Mouse (Mus musculus) heart, embryonic 11.5 days (tissue): ENCODE measurements around the gene Dlk2. TPM values are rescaled to one million over a fixed set of nuclear protein-coding genes. Genes with fewer than 3 reads are reported as not detected.

ENCODE experiments used
- ATAC-seq: fragments of 200-750 bp; cut with Nextera tagmentation; replicated peaks from 2 replicates; pipeline ENCODE4 v1.8.0; 2017; ENCODE audit warnings: moderate library complexity; ENCODE audit not compliant: insufficient number of reproducible peaks, low FRiP score, low TSS enrichment
- H3K27ac ChIP-seq: fragments of 300-500 bp; sonication (generic); 2 replicates; pipeline ENCODE4 v1.5.1; 2014; ENCODE audit warnings: mild to moderate bottlenecking, low read depth, low read length
- H3K27me3 ChIP-seq: fragments of 300-500 bp; sonication (generic); 2 replicates; pipeline ENCODE4 v1.6.1; 2014; ENCODE audit warnings: mild to moderate bottlenecking, low read length, mixed read lengths; ENCODE audit not compliant: control insufficient read depth, insufficient read depth
- H3K36me3 ChIP-seq: fragments of 300-500 bp; sonication (generic); 2 replicates; pipeline ENCODE4 v1.6.1; 2014; ENCODE audit warnings: mild to moderate bottlenecking, low read length, moderate library complexity, mixed read lengths; ENCODE audit not compliant: control insufficient read depth, insufficient read depth
- H3K4me1 ChIP-seq: fragments of 300-500 bp; sonication (generic); 2 replicates; pipeline ENCODE4 v1.6.1; 2014; ENCODE audit warnings: low read length; ENCODE audit not compliant: control insufficient read depth, insufficient read depth
- H3K4me2 ChIP-seq: fragments of 300-500 bp; sonication (generic); 2 replicates; pipeline ENCODE4 v1.6.1; 2014; ENCODE audit warnings: mild to moderate bottlenecking, moderate library complexity
- H3K4me3 ChIP-seq: fragments of 300-500 bp; sonication (generic); 2 replicates; pipeline ENCODE4 v1.5.1; 2014; ENCODE audit warnings: low read depth, low read length
- H3K9ac ChIP-seq: fragments of 300-500 bp; sonication (generic); 2 replicates; pipeline ENCODE4 v1.6.1; 2014; ENCODE audit warnings: mild to moderate bottlenecking, low read depth, low read length, moderate library complexity
- H3K9me3 ChIP-seq: fragments of 300-500 bp; sonication (generic); replicated peaks from 2 replicates; pipeline ENCODE4 v1.6.1; 2016; ENCODE audit warnings: low read length; ENCODE audit not compliant: control insufficient read depth
- WGBS: fragments of 180-500 bp; shearing (Covaris S2); extraction: QIAGEN DNeasy Blood & Tissue Kit; methylation state at CpG from one replicate; pipeline ENCODE4 v1.1.7; 2014; ENCODE audit not compliant: insufficient replicate concordance; 5-methylcytosine and 5-hydroxymethylcytosine counted together
- polyA plus RNA-seq: library from polyadenylated mRNA; unstranded; fragments of >200 nt; fragmentation: Nextera tagmentation; extraction: Ambion mirVana; gene quantifications from 2 replicates; pipeline ENCODE4 v1.2.1, GENCODE M21; 2014

Dlk2 gene
- 0.27 TPM in 1 of 2 replicates, not detected in the other for polyA plus RNA-seq

DNA sequence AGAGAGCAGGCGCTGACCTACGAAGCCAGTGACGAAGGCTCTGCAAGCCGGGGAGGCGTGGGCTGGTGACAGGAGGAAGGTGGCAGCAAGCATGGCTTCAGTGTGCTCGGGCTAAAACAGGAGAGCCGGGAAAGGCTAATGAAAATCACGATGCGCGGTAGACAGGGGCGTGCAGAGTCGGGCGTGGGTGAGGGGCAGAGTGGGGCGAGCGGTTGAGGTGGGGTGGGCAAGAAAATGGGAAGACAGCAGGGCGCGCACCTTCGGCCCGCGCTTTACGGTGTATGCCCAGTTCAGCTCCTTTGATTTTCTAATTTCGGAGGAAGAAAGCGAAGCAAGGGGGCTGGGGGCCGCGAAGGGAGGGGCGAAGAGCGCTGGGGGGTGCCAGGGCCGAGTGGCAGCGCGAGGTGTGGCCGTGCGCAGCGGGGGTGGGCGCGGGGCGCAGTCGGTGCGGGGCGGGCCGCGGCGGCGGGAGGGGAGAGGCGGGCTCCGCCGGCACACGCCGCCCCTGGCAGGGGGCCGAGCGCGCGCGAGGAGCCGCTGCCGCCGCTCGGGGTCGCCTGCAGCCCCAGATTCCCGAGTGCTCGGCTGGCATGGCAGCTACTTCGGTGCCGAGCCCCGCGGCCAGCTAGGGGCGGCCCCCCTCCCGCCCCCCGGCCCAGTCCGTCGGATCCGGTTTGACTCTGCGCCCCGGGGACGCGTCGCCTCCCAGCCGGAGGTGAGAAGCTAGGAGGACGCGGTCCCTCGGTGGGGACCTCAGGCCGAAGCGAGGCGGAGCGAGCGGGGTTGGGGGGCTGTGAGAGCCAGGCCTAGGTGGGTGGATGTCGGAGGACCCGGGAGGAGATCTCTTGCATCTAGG lies at the start of gene Dlk2:
Gene Dlk2 (plus strand): TSS at position 58 of the 856 bp plus-strand sequence.
- peak; percentile 18; the same call in 1 of the 2 replicates for ATAC-seq
- H3K4me2 ChIP-seq, result peak within 1 kb of the TSS; percentile 100
- H3K36me3 ChIP-seq, result no peaks in the 10 kb centered on the region
- H3K27me3 ChIP-seq, result peaks cover 68% of the 10 kb centered on the region
- under 1% methylated on average over 57 of the region's 86 CpGs for WGBS
- H3K4me3 ChIP-seq, result peak within 1 kb of the TSS; percentile 61
- H3K9me3 ChIP-seq, result no peaks in the 10 kb centered on the region
- peak within 1 kb of the TSS; percentile 64; the same call in 1 of the 2 replicates for H3K9ac ChIP-seq
- H3K27ac ChIP-seq, result no peak within 1 kb of the TSS
- H3K4me1 ChIP-seq, result peaks cover 7% of the 10 kb centered on the region

DNA sequence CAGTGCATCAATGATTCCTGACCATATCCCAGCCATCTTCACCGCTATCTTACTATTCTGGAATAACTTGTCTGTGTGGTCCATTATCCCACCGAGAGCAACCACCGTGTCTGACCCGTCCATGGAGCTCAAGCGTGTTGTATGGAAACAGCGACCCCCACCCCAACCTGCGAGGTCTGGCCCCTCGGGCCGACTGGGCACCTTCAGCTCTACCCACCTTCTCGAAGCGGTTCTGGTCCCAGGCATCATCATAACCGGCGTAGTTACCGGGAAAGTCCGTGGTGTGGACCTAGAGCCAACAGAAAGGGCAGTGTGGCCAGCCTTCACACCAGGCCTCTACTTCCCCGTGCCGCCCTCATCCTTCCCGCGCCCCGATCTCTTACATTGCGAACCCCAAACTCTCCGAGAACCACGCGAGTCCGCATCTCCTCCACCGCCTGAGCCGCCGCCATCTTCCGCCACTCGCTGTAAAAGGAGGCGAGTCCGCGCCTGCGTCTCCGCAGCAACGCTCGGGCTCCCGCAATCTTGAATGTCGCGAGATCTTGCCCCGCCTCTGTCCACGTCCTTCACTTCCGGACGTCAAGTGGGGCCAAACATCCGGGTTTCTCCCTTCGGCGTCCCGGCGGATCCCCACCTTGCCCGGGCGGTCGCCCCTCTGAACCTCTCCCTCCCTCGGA lies 49.6 kb upstream of the Dlk2 start, which contains the start of the genes Polr1c and Yipf3:
Gene Polr1c (minus strand): TSS at position 543 of the 677 bp plus-strand sequence.
Gene Yipf3 (plus strand): TSS at position 569 of the 677 bp plus-strand sequence.
- H3K4me1 ChIP-seq, result peaks cover 14% of the 10 kb centered on the region
- H3K27me3 ChIP-seq, result no peaks in the 10 kb centered on the region
- WGBS, result under 1% methylated on average over 53 of the region's 53 CpGs
- peaks cover 35% of the 10 kb centered on the region for H3K36me3 ChIP-seq
- peak within 1 kb of the TSS; percentile 76 for H3K4me3 ChIP-seq
- H3K27ac ChIP-seq, result peak within 1 kb of the TSS; percentile 65
- H3K9me3 ChIP-seq, result no peaks in the 10 kb centered on the region
- peak within 1 kb of the TSS; percentile 73 for H3K4me2 ChIP-seq
- peak; percentile 73 for ATAC-seq
- H3K9ac ChIP-seq, result peak within 1 kb of the TSS; percentile 84

DNA sequence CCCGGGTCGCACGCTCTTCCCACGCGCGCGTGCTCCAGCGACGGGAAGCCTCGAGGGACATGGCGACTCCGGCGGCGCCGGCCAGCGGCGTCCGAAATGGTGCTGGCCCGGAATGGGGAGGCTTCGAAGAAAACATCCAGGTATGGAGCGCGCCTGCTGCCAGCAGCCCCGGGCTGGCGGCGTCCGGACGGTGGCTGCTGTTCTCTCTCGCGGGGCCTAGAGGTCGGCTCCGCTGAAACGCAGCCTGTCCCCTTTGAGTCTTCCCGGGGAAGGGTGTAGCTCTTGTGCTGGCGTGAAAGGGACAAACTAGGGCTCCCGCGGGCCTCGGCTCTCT lies 49.1 kb upstream of the Dlk2 start:
- H3K27ac ChIP-seq, result peak overlapping the region; percentile 12; the same call in 1 of the 2 replicates
- H3K9ac ChIP-seq, result peak overlapping the region; percentile 84
- ATAC-seq, result peak; percentile 15; the same call in 1 of the 2 replicates
- H3K9me3 ChIP-seq, result no peaks in the 10 kb centered on the region
- under 1% methylated on average over 37 of the region's 37 CpGs for WGBS
- peak overlapping the region; percentile 73 for H3K4me2 ChIP-seq
- H3K4me1 ChIP-seq, result peaks cover 14% of the 10 kb centered on the region
- peaks cover 33% of the 10 kb centered on the region for H3K36me3 ChIP-seq
- H3K27me3 ChIP-seq, result no peaks in the 10 kb centered on the region
- peak overlapping the region; percentile 76 for H3K4me3 ChIP-seq

DNA sequence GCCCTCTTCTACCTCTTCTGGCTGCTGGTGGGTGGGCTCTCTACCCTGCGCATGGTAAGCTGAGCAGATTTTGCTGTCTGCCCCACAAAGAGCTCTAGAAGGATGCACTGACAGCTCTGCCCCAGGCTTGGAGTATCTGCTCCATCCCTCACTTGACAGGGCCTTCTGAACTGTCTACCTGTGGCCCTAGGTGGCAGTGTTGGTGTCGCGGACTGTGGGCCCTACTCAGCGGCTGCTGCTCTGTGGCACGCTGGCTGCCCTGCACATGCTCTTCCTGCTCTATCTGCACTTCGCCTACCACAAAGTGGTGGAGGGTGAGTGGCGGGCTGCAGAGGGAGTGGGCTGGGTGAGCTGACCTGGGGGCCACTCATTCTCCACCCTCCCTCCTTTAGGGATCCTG lies 46.0 kb upstream of the Dlk2 start:
- H3K9me3 ChIP-seq, result no peaks in the 10 kb centered on the region
- peaks cover 16% of the 10 kb centered on the region for H3K36me3 ChIP-seq
- no peak overlapping the region for H3K4me3 ChIP-seq
- H3K4me2 ChIP-seq, result no peak overlapping the region
- H3K4me1 ChIP-seq, result peaks cover 19% of the 10 kb centered on the region
- peaks cover 20% of the 10 kb centered on the region for H3K27me3 ChIP-seq
- H3K9ac ChIP-seq, result no peak overlapping the region
- ATAC-seq, result no peak
- no peak overlapping the region for H3K27ac ChIP-seq
- 80% methylated on average over 7 of the region's 7 CpGs for WGBS

DNA sequence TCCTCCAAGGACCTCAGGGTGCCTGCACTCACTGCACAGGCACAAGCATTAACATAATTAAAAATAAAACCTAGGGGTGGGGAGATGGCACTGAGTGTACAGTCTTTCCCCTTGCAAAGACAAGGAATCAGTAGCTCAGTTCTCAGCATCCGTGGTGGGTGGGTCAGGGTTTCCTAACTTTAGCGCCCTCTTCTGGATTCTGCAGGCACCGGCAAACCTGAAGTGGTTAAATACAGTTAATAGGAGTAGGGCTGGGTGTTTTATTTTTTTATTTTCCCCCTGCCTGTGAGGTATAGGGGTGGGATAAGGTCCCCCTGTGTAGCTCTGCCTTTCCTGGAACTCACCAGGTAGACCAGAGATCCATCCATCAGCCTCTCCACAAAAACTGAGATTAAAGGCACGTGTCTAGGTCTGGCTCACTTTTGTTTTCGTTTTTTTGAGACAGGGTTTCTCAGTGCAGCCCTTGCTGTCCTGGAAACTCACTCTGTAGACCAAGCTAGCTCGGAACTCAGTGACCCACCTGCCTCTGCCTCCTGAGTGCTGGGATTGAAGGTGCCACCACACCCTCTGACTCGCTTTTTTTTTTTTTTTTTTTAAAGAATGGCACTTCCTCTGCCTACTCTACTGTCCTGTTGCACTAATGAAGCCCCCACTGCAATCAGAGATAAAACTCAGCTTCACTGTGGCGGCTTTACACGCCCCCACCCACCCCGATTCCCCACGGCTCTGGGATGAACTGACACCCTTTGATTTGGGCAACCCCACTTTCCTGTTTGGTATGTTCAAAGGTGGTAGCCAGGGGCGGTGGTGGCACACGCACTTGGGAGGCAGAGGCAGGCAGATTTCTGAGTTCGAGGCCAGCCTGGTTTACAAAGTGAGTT lies 44.4 kb upstream of the Dlk2 start:
- Histone ChIP-seq H3K27ac (no peak overlapping the region), H3K4me2 (peak overlapping the region; percentile 100), H3K9me3 (no peaks in the 10 kb centered on the region), H3K27me3 (peaks cover 22% of the 10 kb centered on the region), H3K9ac (no peak overlapping the region), H3K4me1 (peaks cover 11% of the 10 kb centered on the region; the same call in 1 of the 2 replicates), H3K36me3 (peaks cover 22% of the 10 kb centered on the region), H3K4me3 (no peak overlapping the region)
- ATAC-seq, result no peak
- 51% methylated on average over 14 of the region's 14 CpGs for WGBS

DNA sequence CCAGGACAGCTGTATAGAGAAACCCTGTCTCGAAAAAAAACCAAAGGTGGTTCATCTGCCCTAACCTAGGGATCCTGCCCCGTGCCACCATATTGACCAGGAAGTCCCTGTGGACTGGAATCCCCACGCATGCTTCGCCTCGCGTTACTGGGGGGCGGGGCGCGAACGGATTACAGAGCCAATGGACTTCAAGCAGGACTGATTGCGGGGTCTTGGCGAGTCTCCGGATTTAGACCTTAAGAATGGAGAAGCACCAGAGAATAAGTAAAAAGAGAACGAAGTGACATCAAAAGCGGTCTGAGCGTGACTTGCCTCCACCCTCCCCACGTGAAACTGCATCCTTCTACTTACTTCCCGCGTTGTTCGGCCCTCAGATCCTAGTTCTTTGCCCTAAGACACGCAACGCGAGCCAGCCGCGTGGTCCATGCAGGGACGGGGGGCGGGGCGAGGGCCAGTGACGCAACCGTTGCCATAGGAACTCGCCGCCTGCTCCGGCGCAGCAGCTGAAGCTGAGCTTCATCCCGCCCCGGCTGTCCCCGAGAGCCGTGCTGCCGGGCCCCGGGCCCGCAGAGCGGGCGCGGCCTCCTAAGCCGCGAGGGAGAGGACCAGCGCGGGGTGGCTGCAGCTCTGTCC lies 43.7 kb upstream of the Dlk2 start, which contains the start of gene Lrrc73:
Gene Lrrc73 (plus strand): TSS at position 80 of the 633 bp plus-strand sequence.
- Histone ChIP-seq H3K36me3 (peaks cover 30% of the 10 kb centered on the region), H3K4me3 (peak within 1 kb of the TSS; percentile 71), H3K27me3 (peaks cover 22% of the 10 kb centered on the region), H3K4me1 (peaks cover 10% of the 10 kb centered on the region; the same call in 1 of the 2 replicates), H3K27ac (no peak within 1 kb of the TSS), H3K9me3 (no peaks in the 10 kb centered on the region), H3K4me2 (peak within 1 kb of the TSS; percentile 100), H3K9ac (peak within 1 kb of the TSS; percentile 17)
- WGBS, result 2% methylated on average over 48 of the region's 48 CpGs
- peak; percentile 74 for ATAC-seq

DNA sequence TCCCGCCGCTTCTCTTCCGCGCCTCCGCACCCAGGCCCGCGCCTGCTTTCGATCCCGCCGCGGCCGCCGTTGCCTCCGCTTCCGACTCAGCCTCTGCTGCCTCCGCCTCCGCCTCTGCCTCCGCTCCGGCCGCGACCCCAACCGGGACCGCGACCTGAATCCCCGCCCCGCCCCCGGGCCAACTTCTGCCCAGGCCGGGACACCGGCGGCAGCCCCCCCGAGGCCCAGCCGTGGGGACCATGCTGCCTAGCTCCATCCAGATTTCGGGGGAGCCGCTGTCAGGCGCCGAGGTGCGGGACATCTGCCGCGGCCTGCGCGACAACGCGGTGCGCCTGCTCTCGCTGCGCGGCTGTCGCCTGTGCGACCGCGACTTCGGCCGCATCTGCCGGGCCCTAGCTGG lies 43.1 kb upstream of the Dlk2 start:
- peaks cover 22% of the 10 kb centered on the region for H3K27me3 ChIP-seq
- peak overlapping the region; percentile 71 for H3K4me3 ChIP-seq
- under 1% methylated on average over 52 of the region's 54 CpGs for WGBS
- H3K27ac ChIP-seq, result no peak overlapping the region
- no peak for ATAC-seq
- H3K9ac ChIP-seq, result peak overlapping the region; percentile 17
- no peaks in the 10 kb centered on the region for H3K9me3 ChIP-seq
- peaks cover 5% of the 10 kb centered on the region; the same call in 1 of the 2 replicates for H3K4me1 ChIP-seq
- peaks cover 34% of the 10 kb centered on the region for H3K36me3 ChIP-seq
- H3K4me2 ChIP-seq, result peak overlapping the region; percentile 100
